Mouse (Mus musculus): Measurements from ENCODE around the gene Pcnx.

The Pcnx gene

GRCm38 (mm10) chr12:81855031-81855430, 4.8 kb upstream of the Pcnx start:
- DNase-seq (ENCODE audit: low spot score in 2 of 2) = no peak

GRCm38 (mm10) chr12:81856696-81857095, 3.1 kb upstream of the Pcnx start:
- DNase-seq (ENCODE audit: low spot score in 2 of 2) = no peak

GRCm38 (mm10) chr12:81857251-81857650, 2.6 kb upstream of the Pcnx start:
- no peak for DNase-seq (ENCODE audit: low spot score in 2 of 2)

- no peak for DNase-seq (ENCODE audit: low spot score in 2 of 2)
Observed at GRCm38 (mm10) chr12:81857978-81858569, 1.7 kb upstream of the Pcnx start.

GRCm38 (mm10) chr12:81860308-81861181, 722 bp downstream of the Pcnx start:
- DNase-seq (ENCODE audit: low spot score in 2 of 2) = peak; percentile 61 to 68

GRCm38 (mm10) chr12:81861199-81862085, 1.6 kb downstream of the Pcnx start:
- no peak for DNase-seq (ENCODE audit: low spot score in 2 of 2)

GRCm38 (mm10) chr12:81862351-81862802, 2.6 kb downstream of the Pcnx start:
- DNase-seq (ENCODE audit: low spot score in 2 of 2) = peak in 1 of 2 experiments; percentile 9

GRCm38 (mm10) chr12:81863949-81864348, 4.1 kb downstream of the Pcnx start:
- DNase-seq (ENCODE audit: low spot score in 2 of 2) = no peak

- DNase-seq (ENCODE audit: low spot score in 2 of 2) = no peak
Observed at GRCm38 (mm10) chr12:81865183-81865582, 5.4 kb downstream of the Pcnx start.

- DNase-seq (ENCODE audit: low spot score in 2 of 2) = no peak
Observed at GRCm38 (mm10) chr12:81867316-81867715, 7.5 kb downstream of the Pcnx start.

- DNase-seq (ENCODE audit: low spot score in 2 of 2) = no peak
Observed at GRCm38 (mm10) chr12:81869205-81869940, 9.6 kb downstream of the Pcnx start.

- no peak for DNase-seq (ENCODE audit: low spot score in 2 of 2)
Observed at GRCm38 (mm10) chr12:81873345-81873744, 13.5 kb downstream of the Pcnx start.

- DNase-seq (ENCODE audit: low spot score in 2 of 2) = no peak
Observed at GRCm38 (mm10) chr12:81880161-81880560, 20.3 kb downstream of the Pcnx start.

GRCm38 (mm10) chr12:81883255-81884106, 23.7 kb downstream of the Pcnx start:
- DNase-seq (ENCODE audit: low spot score in 2 of 2) = no peak

- no peak for DNase-seq (ENCODE audit: low spot score in 2 of 2)
Observed at GRCm38 (mm10) chr12:81884107-81884398, 24.2 kb downstream of the Pcnx start.

- DNase-seq (ENCODE audit: low spot score in 2 of 2) = no peak
Observed at GRCm38 (mm10) chr12:81884983-81885382, 25.2 kb downstream of the Pcnx start.

GRCm38 (mm10) chr12:81885982-81886381, 26.2 kb downstream of the Pcnx start:
- no peak for DNase-seq (ENCODE audit: low spot score in 2 of 2)

- no peak for DNase-seq (ENCODE audit: low spot score in 2 of 2)
Observed at GRCm38 (mm10) chr12:81888954-81889353, 29.1 kb downstream of the Pcnx start.

GRCm38 (mm10) chr12:81891946-81892345, 32.1 kb downstream of the Pcnx start:
- no peak for DNase-seq (ENCODE audit: low spot score in 2 of 2)

- no peak for DNase-seq (ENCODE audit: low spot score in 2 of 2)
Observed at GRCm38 (mm10) chr12:81894311-81894710, 34.5 kb downstream of the Pcnx start.

GRCm38 (mm10) chr12:81895986-81896385, 36.2 kb downstream of the Pcnx start:
- no peak for DNase-seq (ENCODE audit: low spot score in 2 of 2)

All from spleen, postnatal 10 days (tissue).